Mouse (Mus musculus): ENCODE results near the gene Tmprss11b.

The Tmprss11b gene

GRCm38 (mm10) chr5:86676262-86676661, at the start of gene Tmprss11b:
Gene Tmprss11b, minus strand, starts transcription at chr5:86676362.
- no peak for DNase-seq

GRCm38 (mm10) chr5:86725021-86725420, 48.9 kb upstream of the Tmprss11b start:
- no peak for DNase-seq

- DNase-seq, result no peak
Measured at GRCm38 (mm10) chr5:86722820-86723460, 46.8 kb upstream of the Tmprss11b start.

- no peak for DNase-seq
Measured at GRCm38 (mm10) chr5:86714967-86715366, 38.8 kb upstream of the Tmprss11b start.

GRCm38 (mm10) chr5:86704923-86705322, 28.8 kb upstream of the Tmprss11b start:
- DNase-seq, result no peak

GRCm38 (mm10) chr5:86684667-86685066, 8.5 kb upstream of the Tmprss11b start:
- DNase-seq, result peak; percentile 53

GRCm38 (mm10) chr5:86649185-86649584, 27.0 kb downstream of the Tmprss11b start:
- peak; percentile 11 for DNase-seq

- DNase-seq, result no peak
Measured at GRCm38 (mm10) chr5:86640795-86641194, 35.4 kb downstream of the Tmprss11b start.

- DNase-seq, result no peak
Measured at GRCm38 (mm10) chr5:86632324-86632723, 43.8 kb downstream of the Tmprss11b start, which contains the start of gene Tmprss11f. Gene Tmprss11f, minus strand, starts transcription at chr5:86632424.

- DNase-seq, result no peak
Measured at GRCm38 (mm10) chr5:86630700-86631099, 45.5 kb downstream of the Tmprss11b start.

GRCm38 (mm10) chr5:86621778-86622177, 54.4 kb downstream of the Tmprss11b start:
- DNase-seq, result no peak
